Mouse (Mus musculus) cerebellum, adult 2 months (tissue): ENCODE results near the gene Moxd1.

ENCODE experiments used
- CTCF ChIP-seq: fragments of 200-500 bp; IDR thresholded peaks from 2 replicates; pipeline ENCODE4 v1.5.1; 2011; ENCODE audit warnings: low read depth, mild to moderate bottlenecking, control low read depth, low read length, moderate library complexity, borderline replicate concordance; ENCODE audit not compliant: insufficient read depth
- POLR2A ChIP-seq: fragments of 200-500 bp; IDR thresholded peaks from 2 replicates; pipeline ENCODE4 v1.6.1; 2011; ENCODE audit warnings: low read length, control low read depth, borderline replicate concordance; ENCODE audit not compliant: insufficient read depth

DNA sequence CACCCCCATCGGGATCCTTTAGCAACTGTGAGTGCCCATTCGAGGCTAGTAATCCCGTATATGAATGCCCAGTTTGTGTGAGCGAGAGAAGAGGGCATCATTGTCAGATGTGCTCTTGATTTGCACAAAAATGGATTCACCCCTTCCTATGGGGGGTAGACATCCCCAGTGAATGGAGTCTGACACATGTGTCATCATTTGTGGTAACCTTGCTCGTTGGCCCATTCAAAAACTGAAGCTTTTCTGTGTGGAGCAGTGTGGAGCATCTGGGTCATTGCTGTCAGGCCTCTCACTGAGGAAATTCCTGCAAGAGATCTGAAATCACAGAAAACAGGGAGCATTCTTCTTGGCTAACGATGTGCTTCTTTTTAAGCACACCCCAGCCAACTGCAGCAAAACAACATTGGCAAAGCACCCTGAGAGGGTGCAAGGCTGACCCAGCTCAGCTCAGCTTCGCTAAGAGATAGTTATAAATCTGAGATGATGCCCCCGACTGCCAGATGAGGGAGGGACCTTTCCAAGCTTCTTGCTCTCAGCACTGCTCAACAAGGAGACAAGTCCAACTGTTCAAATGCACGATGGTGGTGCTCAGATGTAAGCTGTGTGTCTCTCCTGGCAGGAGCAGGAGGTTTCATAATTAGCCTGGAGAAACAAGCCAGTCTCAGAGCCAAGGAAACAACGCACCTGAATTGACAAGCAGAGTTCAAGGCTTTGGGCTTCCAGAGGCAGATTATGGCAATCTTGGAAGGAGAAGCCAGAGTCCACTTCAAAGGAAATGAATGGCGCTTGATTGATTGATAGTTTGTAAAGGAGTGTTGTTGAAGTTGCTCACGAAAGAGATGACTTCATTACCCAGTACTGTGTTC, 5.2 kb downstream of the Moxd1 start:
- TF ChIP-seq CTCF (no peak), POLR2A (no peak)
